In the genomic region with DNA sequence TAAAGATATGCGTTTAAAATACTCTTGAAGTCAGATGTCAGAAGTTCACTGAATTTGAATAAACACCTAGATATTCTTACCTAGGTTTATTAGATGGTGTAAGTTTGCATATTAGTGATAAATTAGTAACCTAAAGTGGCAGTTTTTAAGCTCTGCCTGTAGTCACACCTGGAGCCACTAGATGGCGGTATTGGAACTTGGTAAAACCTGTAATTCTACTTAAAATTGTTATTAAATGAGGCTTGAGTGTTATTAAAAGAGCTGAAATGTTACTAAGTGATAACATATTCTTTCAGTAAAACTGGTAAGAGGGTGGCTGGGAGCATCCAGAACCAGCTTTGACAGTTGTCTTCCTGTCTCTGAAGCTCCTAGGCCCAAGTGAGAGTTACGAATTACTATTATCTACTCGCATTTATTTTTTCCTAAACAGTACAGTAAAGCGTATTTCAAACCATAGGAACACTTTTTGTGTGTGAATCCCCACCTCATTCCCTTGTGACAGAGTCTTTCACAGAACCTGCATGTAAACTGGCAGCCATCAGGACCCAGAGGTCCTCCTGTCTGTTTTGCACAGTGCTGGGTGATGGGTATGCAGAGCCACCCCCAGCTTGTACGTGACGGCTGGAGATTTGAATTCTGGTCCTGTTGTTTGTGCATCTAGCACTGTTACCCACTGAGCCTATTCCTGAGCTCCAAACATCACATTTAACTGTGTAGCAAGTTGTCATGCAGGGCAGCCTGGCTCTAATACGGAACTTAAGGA, we compare ENCODE assay signal across 9 mouse cellular contexts. TPM values are rescaled to one million over a fixed set of nuclear protein-coding genes. Genes with fewer than 3 reads are reported as not detected.
DNase-seq lines count a peak whose midpoint lies in the region; ATAC-seq and TF ChIP-seq lines count a peak whose summit lies in the region.
"Had no signal": no experiment of that assay in that cellular context is flagged by ENCODE, and none has a peak within 500 bp of the region (broad histone marks: within the 10 kb centered on the region; RNA-seq: fewer than 3 reads in every experiment).

No protein-coding gene starts in this region.

- no peak overlapping the region for H3K27ac ChIP-seq in cortical plate, adult 2 months (ENCODE audit: insufficient read depth, low read length)
- H3K27ac ChIP-seq: hindbrain, embryonic 15.5 days; stomach, embryonic 15.5 days had no signal

- TF ChIP-seq POLR2A in cortical plate, adult 2 months (IDR thresholded peaks at IDR 0.05; ENCODE audit: extremely low read depth, insufficient read depth, low read length), result no peak

- H3K4me3 ChIP-seq in cortical plate, adult 2 months (ENCODE audit: insufficient read depth, low read length), result no peak overlapping the region
- H3K4me3 ChIP-seq: hindbrain, embryonic 15.5 days; stomach, embryonic 15.5 days had no signal

- peak; percentile 38; the same call in 1 of the 2 replicates for TF ChIP-seq CTCF in cortical plate, adult 2 months (IDR thresholded peaks at IDR 0.05; ENCODE audit: extremely low read depth, insufficient read depth, low read length)

- peak; percentile 37 to 40; a peak in 3 of 4 replicates for ATAC-seq in hematopoietic stem cell, adult 5-6 weeks (replicated peaks in 1 of 2; ENCODE audit: insufficient read depth in 1 of 2, low FRiP score in 2 of 2, low TSS enrichment in 1 of 2, low read depth in 1 of 2, poor library complexity in 2 of 2, severe bottlenecking in 2 of 2)
- 0 out of 2 replicates have a peak, but pooled peaks have one; percentile 12 for ATAC-seq in monocyte, adult 5-6 weeks (replicated peaks; ENCODE audit: insufficient number of reproducible peaks, low FRiP score, low TSS enrichment, poor library complexity, severe bottlenecking)

- no peaks in the 10 kb centered on the region; the same call in 1 of the 2 replicates for H3K4me1 ChIP-seq in cortical plate, adult 2 months (ENCODE audit: control insufficient read depth, insufficient read depth, low read length)
- H3K4me1 ChIP-seq: hindbrain, embryonic 15.5 days had no signal

- intact Hi-C loops in left cerebral cortex, postnatal 4 days (cut with DNase I), result loop anchor here (10.0 kb wide), 1 partner anchor 206 kb away; no protein-coding TSS in a partner anchor

- DNase-seq in ovary, postnatal 14 days (ENCODE audit: low spot score), result peak; percentile 54
- no peak for DNase-seq in ovary, adult 18-20 months (ENCODE audit: low spot score)
- DNase-seq in R1 (ENCODE audit: low read depth, low spot score), result peak; percentile 60
- peak; percentile 37 for DNase-seq in left cerebral cortex, postnatal 4 days

RNA-seq across cellular contexts. Expression of gene Gpr18, which starts 13.0 kb away (rescaled TPM):
- polyA plus RNA-seq in cortical plate, adult 2 months (2012; rRNA removed), result 0.06 TPM in 1 of 2 replicates, not detected in the other
- 0.60 and 2.1 TPM in 2 replicates for total RNA-seq in hematopoietic stem cell, adult 5-6 weeks (2017)
- not detected for total RNA-seq in left cerebral cortex, postnatal 4 days (2021)
- 31.4 to 45.9 TPM (median 34.6 TPM) in 3 replicates for total RNA-seq in monocyte, adult 5-6 weeks (2017)

RNA-seq across cellular contexts. Expression of gene Gpr183, which starts 36.4 kb away (rescaled TPM):
- polyA plus RNA-seq in cortical plate, adult 2 months (2012; rRNA removed), result 1.6 and 1.9 TPM in 2 replicates
- 1.1 and 2.6 TPM in 2 replicates for total RNA-seq in hematopoietic stem cell, adult 5-6 weeks (2017)
- total RNA-seq in left cerebral cortex, postnatal 4 days (2021), result under 1 TPM; 0.44 to 0.66 TPM
- 14.6 to 34.3 TPM (median 25.6 TPM) in 3 replicates for total RNA-seq in monocyte, adult 5-6 weeks (2017)

RNA-seq across cellular contexts. Expression of gene Ubac2, which starts 50.1 kb away (rescaled TPM):
- polyA plus RNA-seq in cortical plate, adult 2 months (2012; rRNA removed), result 41.5 and 41.8 TPM in 2 replicates
- total RNA-seq in hematopoietic stem cell, adult 5-6 weeks (2017), result 23.1 and 26.0 TPM in 2 replicates
- 10 to 100 TPM; 24.2 to 25.3 TPM for total RNA-seq in left cerebral cortex, postnatal 4 days (2021)
- total RNA-seq in monocyte, adult 5-6 weeks (2017), result 25.2 to 53.9 TPM (median 36.5 TPM) in 3 replicates

Comparison
In these comparisons a context has a peak if more than half of its experiments do, and no peak if none do; other contexts are left out.
1. RNA of gene Gpr18, which starts 13.0 kb away (total RNA-seq): 31.4 to 45.9 TPM in monocyte, adult 5-6 weeks; 0.60 to 2.1 TPM in hematopoietic stem cell, adult 5-6 weeks and not detected in left cerebral cortex, postnatal 4 days; every median in the first group is over 10 times any median in the second.